Mouse (Mus musculus): ENCODE results near the gene Prkar1b.

Gene Prkar1b

DNA sequence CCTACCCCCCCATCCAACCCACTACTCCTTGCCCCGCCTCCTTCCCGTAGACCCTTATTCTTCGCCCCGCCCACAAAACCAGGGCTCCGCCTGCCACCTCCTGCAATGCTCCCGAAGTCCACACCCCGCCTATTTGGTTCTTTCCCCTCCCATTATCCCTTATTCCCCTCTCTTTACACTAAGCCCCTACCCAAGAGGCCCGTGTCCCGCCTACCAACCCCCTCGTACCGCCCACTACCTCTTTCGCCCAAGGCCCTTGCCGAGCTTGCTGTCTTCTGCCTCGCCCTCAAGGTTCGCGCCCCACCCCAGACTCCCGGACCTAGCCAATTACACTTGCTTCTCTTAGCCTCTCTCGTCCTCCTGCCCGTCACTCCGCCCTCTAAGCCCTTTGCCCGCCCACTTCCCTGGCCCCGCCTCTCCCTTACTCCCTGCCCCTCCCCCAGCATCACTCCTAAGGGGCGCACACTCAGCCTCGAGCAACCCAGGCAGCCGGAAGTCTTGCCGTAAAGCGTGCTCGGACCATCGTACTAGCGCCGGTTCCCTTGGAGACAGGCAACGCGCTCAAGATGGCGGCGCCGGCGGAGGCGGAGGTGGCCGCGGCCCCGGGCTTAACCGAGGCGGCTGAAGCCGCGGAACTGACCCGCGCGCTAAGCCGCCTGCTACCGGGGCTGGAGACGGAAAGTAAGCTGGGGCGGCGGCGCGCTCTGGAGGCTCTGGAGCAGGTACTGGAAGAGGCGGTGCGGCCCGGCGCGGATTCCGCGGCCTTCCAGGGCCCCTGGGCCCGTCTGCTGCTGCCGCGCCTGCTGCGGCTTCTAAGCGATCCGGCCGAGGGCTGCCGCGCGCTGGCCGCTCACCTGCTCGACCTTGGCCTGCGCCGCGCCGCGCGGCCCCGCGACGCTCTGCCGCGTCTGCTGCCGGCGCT, at the start of gene Prkar1b, which contains the start of gene Dnaaf5:
TSS of gene Prkar1b (minus strand) at position 321 of the 922 bp plus-strand sequence.
TSS of gene Dnaaf5 (plus strand) at position 543 of the 922 bp plus-strand sequence.
- DNase-seq: peak; percentile 98

DNA sequence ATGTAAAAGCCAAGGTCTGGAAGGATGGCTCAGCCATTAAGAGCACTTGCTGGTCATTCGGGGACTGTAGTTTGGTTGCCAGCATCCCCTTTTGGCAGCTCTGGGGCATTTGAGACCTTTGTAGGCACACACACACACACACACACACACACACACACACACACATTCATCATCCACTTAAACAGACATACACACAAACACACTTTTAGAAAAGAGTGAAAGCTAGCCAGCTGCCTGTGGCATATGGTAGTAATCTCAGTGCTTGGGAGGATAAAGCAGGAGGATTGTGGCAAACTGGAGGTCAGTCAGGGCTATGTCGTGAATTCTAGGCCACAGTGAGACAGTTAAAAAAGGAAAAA, 49.8 kb upstream of the Prkar1b start:
- no peak for DNase-seq

DNA sequence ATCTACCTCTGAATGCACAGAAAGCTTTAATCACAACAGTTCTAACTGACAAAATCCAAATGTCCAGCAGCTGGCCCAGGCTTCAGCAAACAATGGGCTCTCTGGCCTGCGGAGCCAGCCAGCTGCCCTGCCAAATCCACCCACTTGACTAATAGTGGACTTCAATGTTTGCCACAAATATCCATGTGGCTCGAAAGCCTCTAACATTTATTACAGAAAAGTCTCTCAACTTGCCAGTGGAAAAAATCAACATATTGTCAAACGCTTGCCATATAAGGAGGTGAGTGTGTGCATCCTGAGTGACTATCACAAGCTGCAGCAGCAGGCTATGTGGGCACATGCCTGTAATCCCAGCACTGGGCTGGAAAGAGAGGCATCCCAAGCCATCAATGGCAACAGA, 49.0 kb upstream of the Prkar1b start:
- peak; percentile 25 for DNase-seq

DNA sequence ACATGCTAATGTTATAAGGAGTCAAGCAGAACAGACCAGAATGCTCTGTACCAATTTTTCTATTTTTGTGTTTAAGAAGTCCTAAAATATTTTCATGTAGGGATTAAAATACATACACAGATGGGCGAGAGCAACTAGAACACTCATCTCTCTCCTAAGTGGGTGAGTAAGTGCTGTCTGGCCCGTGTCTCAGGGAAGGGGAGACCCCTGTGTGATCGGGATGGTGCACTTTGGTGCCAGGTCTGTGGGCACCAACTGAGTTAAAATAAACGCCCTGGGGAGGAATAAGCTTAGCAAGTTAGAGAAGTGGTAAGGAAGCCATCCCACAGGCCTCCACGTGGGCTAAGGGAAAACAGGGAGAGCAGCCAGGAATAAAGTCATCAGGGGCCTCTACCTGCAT, 41.2 kb upstream of the Prkar1b start:
- DNase-seq: no peak

DNA sequence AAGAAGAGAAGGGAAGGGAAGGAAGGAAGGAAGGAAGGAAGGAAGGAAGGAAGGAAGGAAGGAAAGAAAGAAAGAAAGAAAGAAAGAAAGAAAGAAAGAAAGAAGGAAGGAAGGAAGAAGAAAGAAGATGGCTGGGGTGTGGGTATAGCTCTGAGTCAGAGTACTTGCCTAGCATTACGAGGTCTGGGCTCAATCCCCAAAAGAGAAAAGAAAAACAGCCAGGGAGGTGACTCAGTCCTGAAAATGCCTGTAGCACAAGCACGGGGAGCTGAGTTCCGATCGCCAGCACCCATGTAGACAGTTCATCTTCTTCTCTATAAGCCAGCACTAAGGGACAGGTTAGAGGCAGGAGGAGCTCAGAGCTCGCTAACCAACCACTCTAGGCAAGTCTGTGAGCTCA, 39.9 kb upstream of the Prkar1b start:
- DNase-seq: no peak

DNA sequence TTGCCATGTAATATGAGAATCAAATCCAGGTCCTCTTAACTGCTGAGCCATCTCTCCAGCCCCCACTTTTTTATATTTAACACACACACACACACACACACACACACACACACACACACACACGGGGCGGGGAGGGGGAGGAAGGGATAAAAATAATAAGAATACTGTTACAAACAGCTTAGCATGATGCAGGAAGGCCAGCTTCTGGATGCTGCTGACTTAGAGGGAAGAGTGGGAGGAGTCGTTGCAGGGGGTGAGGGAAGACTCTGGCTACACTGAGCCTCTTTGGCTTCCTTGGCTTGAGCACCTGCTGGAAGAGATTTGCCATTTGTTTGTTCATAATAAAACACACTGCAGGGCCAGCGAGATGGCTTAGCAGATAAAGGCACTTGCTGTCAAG, 35.1 kb upstream of the Prkar1b start:
- no peak for DNase-seq

DNA sequence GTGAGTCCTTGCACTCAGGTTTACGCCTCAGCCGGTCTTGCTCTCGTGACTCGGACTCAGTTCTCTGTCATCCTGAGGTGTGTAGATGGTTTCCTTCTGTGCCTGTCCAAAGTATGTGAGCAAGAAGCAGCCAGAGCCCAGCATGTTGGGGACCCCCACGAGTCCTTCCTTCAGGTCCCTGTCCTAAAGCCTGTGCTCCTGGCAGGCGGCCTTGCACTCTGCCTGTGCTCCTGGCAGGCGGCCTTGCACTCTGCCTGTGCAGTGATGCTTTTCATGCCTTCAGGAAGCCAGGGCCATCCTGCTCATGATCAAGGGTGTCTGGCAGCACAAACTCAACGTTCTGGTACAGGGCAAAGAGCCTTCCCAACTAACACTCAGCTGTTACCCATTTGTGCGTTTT, 33.8 kb upstream of the Prkar1b start:
- DNase-seq: no peak

DNA sequence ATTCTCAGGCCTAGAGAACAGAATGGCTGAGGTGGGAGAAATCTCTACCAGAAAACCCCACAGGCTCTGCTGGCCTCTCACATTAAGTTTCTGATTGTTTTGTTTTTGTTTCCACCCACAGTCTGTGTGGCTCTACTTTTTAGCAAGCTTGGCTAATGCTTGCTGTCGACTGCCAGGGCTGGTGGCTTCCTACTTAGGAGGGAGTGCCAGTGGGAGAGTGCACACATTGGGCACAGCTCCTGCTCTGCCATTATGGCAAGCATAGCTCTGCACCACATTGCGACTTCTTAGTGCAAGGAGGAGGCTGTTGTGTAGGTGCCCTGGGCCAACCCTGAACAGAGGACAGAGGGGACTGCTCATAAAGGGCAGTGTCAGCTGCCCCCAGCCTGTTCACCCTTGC, 33.3 kb upstream of the Prkar1b start:
- no peak for DNase-seq

DNA sequence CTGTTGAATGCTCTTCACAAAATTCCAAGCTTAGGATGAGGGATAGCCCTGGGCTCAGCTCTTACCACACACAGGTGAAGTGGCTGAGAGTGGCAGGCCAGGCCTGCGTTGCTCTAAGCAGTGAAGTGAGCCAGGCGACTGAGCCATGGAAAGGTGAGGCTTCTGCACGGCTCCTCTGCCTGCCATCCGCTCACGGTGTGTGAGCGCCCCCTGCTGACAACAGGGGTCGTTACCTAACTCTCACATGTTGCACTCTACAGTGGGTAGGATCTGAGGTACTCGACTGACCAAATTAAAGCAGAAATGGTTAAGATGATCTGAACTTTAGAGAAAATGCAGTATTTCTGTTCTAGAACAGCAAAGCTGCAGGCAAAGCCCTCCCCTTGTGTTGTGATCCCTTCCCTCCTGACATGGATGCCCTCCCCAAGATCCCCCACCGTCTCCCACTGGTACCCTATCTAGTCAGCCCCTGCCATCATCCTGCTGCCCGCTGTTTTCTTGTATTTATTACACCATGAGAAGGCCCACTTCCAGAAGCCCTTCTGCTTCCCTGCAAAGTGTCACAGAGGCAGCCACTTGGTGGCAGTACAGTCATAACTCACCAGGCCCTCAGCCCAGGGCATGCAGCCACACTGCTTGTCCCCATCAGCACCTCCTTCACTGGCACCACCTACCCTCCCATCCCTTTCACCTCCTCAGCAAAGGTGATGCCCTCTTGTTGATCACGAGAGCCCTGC, 29.3 kb upstream of the Prkar1b start:
- DNase-seq: peak; percentile 85

DNA sequence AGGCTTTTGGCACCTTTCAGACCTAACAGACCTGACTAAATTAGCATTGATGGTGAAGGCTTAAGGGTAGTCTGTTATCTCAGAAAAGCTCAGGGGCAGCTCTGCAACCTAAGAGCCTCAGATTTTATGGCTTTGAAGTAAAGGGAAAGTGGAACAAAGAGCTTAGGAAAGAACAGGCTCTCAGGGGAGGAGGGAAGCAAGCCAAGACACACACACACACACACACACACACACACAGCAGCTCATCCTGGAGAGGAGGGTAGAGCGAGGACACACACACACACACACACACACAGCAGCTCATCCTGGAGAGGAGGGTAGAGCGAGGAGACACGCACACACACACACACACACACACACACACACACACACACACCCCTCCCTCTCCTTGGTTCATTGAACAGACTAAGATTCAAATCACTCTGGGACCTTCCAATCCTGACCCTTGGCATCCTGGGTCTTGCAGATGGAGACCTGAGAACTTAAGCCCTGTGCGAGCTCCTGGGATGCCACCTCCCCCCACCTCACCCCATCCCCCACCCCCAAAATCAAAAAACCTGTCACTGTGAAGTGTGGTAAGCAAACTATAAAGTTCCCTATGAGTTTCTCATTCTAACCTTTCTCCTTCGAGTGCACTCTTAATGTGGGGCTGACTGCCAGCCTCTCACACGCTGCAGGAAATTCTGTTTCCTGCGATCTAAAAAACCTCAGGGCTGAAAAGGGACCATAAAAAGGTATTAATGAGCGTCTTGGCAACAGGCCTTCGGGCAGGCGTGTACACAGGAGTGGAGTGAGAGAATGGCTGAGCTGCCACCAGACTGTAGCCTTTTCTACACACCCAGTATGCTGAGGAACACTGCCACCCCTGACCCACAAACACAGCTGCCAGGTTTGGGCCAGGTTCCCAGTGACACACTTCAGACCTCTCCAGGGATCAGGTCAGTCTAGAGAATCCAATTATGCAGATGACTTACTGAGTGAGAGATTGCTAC, 25.1 kb upstream of the Prkar1b start:
- DNase-seq: no peak

DNA sequence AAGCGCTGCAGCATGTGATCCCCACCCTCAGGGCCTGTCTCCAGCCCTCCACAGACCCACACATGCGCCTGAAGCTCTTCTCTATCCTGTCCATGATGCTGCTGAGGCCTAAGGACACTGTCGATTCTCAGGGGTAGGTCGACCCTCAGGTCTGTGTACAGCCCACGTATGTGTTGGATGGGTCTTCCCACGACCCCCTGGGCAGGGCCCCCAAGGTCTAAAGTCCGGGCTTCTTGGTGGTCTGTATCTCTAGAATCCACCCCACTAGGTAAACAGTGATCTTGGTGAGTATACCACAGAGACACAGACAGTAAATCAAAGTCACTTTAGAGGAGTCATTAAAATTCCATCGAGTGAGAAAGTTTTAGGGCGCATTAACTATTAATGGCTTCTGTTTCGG, 24.3 kb upstream of the Prkar1b start:
- no peak for DNase-seq

DNA sequence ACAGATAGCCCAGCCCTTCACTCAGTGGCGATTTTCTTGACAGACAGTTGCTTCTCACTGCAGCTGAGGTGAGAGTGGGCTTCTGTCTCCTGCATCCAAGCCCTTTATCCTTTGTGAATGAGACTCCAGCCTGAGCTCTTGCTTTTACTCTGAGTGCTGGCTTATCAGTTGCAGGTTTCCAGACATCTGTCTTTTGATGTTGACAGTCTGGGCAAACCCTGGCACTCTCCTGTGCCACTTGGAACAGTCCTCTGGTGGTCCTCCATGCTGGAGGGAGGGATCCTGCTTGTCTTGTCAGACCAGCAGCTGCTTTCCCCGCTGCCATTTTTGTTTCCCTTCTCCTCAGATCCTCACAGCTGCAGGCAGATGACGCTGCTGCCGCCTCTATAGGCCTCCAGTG, 22.1 kb upstream of the Prkar1b start:
- no peak for DNase-seq

DNA sequence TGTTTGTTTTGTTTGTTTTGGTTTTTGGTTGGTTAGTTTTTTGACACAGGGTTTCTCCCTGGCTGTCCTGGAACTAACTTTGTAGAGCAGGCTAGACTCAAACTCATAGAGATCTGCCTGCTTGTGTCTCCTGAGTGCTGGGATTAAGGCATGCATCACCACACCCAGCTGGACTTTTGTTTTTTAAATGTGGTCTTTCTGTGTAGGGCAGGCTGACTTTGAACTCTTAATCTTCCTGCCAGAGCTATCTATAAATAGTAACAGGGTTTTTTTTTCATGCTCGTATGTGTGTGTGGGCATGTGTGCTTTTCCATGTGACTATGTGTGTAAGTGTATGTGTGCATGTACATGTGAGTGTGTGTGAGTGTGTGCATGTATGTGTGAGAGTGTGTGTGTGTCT, 17.7 kb upstream of the Prkar1b start:
- DNase-seq: no peak

DNA sequence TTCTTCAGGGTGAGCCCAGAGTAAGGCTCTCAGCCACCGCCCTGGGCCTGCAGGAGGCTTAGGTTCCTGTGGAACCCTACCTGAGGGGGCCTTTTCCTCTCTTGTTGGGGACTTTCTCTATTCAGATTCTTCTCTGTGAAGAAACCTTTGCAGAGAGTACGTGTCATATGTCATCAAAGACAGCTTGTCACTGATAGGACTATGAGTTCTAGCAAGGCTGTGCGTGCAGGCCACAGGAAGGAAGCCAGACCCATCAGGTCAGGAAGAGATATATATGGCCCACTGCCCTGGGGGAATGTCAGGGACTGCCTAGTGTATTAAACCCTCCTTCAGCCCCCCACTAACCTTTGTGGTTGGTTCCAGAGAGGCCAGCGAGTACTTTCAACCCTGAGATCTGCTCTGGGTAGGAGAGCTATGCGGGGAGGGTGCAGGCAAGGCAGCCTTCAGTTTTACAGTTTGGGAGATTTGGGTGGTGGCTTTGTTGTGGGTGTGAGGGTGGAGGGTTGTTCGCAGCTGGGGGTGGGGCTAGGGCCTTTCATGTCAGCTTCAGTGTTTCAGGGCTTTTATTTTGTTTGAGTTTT, 17.1 kb upstream of the Prkar1b start:
- peak; percentile 18 for DNase-seq

DNA sequence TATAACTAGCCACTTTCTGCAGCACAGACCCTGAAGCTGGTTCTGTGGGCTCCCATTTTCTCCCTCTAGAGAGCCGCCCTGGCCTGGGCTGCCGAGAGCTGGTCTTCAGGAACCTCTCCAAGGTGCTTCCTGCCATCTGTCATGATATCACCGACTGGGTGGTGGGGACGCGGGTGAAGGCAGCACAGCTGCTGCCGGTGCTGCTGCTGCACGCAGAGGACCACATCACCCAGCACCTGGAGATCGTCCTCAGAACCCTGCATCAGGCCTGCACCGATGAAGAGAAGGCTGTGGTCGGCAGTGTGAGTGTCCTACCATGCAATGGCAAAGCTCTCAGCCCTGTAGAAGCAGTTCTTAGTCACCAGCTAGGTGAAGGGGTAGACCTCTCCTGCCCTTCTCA, 11.8 kb upstream of the Prkar1b start:
- no peak for DNase-seq

DNA sequence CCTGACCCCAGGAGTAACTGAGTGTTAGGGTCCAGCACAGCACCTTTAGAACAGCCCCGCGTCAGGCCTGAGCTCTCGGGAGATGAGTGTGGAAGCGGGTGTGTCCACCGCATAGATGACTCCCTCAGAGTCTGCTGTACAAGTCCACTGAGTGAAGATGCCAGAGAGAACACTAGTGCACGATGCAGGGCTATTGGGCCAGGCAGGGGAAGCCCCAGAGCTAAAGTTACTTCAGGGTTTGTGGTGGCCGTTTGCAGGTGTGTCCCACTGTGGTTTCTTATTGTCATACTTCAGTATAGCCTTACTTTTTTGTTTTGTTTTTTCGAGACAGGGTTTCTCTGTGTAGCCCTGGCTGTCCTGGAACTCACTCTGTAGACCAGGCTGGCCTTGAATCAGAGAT, 11.1 kb upstream of the Prkar1b start:
- DNase-seq: no peak

DNA sequence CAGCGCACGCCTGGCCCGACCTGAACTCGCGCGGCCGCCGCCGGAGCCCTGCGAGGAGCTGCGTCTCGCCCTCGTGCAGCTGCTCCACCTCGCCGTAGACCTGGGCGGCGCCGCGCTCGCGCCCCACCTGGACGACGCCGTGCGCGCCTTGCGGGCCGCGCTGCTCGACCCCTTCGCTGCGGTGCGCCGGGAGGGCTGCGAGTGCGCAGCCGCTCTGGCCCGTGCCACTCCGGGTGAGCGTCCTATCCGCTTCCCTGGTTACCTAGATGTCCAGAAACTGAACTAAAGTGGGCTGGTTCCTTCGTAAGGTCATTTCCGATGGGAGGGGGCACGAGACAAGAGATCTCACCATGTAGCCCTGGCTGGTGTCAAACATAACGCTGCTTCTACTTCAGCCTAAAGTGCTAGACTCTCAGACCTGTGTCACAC, 816 bp upstream of the Prkar1b start:
- peak; percentile 62 for DNase-seq

DNA sequence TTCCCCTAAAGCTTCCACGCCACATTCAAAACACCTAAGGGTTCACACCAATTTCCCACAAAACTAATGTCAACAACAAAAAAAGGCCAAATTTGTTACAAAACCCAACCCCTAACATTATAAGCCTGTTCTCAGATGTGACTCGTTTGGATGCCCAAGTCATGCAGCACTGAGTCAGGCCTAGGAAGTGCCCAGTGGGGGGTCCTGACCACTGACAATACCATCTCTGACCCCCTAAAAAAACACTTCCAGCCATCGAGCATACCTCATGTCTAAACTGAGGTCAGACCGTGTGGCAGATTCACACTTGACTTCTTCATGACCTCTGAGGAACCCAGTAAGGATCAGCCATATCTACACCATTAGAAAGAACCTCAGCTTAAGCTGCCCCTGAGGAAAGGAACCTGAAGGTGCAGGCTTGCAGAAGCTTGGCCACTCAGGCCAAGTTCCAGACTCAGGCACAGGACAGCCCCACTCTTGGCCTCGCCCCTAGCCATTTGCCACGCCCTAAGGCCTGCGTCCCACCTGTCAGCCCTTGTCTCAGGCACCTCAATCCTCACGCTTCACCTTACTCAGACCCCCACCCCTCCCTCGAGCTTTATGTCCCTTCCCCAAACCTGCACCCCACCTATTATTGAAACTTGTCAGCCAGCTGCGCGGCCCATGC, 662 bp downstream of the Prkar1b start:
- no peak for DNase-seq

DNA sequence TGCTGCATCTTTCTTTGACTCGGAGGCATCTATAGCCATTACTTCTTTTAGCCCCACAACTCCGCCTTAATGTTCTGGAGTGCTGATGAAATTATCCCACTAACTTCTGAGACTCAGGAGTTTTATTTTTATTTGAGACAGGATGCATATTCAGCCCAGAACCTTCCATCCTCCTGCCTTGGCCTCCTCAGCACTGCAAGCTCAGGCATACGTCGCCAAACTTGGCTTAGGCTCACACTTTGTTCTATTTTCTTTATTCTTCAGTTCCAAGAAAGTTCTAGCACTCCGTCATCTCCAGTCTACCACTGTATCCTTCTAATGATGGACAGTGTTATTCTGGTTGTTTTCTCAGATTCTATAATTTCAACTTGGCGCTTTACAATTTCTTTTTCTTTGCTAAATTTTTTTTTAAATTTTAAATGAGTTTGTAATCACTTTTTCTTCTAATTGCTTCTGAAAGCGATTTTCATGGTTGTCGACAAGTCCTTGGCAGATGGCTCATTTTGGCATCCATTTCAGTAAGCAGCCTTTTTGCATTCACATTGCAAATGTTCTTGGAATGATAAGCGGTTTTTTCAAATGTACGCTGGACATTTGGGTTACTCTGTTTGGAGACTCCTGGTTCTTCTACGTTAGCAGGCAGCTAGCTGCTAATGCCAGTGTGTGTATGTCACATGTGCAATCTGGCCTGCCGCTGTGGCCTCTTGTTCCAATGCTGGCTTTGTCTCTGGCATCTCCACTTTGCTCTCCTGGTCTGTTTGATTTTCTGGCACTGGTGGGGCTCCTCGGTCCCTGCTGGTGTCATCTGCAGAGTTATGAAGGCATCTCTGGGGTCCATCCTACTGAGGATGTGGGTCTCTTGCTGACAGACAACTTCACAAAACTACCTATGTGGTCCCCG, 2.4 kb downstream of the Prkar1b start:
- DNase-seq: no peak

DNA sequence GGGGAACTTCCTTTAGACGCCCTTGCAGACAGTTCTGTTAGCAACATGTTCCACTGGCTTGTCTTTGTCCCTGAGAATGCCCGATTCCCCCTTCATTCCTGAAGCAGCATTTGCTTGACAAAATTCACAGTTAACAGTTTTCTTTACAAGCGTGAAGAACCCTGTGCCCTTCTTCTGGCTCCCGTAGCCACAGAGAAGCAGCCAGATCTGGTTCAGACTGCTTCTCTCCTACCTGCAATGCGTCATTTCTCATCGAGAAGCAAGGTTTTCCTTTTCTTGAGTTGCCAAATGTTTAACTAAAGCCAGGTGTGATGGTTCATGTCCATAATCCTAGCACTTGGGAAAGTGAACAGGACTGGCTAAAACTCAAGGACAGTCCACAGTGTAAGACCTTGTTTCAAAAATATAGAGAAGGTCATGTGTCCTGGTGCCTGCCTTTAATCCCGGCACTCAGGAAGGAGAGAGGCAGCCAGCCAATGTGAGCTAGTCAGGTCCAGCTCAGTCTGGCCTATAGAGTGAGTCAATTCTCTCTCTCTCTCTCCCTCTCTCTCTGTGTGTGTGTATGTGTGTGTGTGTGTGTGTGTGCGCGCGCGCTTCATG, 3.2 kb downstream of the Prkar1b start:
- DNase-seq: no peak
